Mouse (Mus musculus) G1E (cell line): ENCODE measurements at regions not wholly inside any gene's neighbourhood (a gene's known extent, or its start where the extent isn't known, plus 50 kb on each side); places are given as distances from the start of the nearest gene placed in this dataset.

Experiments
- CTCF ChIP-seq: IDR thresholded peaks from 2 replicates; pipeline ENCODE4 v1.5.1; 2012; ENCODE audit warnings: low read depth, low read length, inconsistent platforms, mixed read lengths
- GATA2 ChIP-seq: IDR thresholded peaks from 2 replicates; pipeline ENCODE4 v1.6.1; 2012; ENCODE audit warnings: low read depth, low read length, inconsistent platforms, borderline replicate concordance

DNA sequence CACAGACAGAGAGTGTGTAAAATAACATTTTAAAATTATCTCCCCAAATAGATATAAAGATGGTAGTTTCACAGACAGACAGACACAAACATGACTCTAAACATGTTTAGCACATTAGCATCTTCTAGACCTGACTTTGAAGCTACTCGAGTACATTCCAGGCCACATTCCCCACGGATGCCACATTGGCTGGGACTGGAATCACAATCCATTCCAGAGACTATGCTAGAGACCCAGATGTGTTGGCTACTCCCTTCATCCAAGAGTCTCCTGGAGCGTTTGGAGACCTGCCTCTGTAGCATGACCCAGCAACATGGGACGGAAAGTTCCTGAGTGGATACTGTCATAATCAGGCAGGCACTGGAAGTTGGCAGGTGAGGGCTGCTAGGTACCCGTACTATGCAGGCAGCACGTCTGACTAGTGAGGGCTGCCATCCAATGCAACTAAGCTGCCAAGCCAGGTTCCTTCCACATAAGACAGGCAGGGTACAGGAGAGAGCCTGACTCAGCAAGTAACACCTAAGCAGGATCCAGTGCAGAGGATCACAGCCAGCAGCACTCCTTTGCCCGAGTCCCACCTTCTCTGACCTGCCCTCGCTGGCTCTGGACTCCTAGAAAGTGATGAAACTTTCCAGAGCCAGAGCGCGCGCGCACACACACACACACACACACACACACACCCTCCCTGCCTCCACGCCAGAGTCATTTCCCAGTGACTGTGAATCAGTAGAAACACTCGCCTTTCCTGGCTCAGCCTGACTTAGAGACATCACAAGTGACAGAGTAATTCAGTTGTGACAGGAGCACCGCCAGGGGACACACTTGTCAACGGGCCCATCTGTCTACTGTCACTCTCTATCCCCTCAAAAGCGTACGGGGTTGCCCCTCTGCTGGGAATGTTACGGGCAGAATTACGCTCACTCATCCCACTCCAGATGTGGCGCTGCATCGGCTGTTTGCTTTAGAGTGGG lies 239.6 kb downstream of the Sp3 start:
- no peak for TF ChIP-seq GATA2
- TF ChIP-seq CTCF, result no peak
